Mouse (Mus musculus) effector memory CD4-positive, alpha-beta T cell, adult 7 months (primary cell): Measurements from ENCODE around the gene Map2k3. TPM values are rescaled to one million over a fixed set of nuclear protein-coding genes. Genes with fewer than 3 reads are reported as not detected.

Source experiments
- polyA plus RNA-seq: library from polyadenylated mRNA; unstranded; fragments of 100-300 nt; shearing (Covaris generic); gene quantifications from one replicate; pipeline ENCODE4 v1.2.1, GENCODE M21; 2017

Map2k3 gene
- polyA plus RNA-seq: 213 TPM

GRCm38 (mm10) chr11:60931869-60932481 is at the start of gene Map2k3:
Map2k3 (plus strand) TSS chr11:60932033.

DNA sequence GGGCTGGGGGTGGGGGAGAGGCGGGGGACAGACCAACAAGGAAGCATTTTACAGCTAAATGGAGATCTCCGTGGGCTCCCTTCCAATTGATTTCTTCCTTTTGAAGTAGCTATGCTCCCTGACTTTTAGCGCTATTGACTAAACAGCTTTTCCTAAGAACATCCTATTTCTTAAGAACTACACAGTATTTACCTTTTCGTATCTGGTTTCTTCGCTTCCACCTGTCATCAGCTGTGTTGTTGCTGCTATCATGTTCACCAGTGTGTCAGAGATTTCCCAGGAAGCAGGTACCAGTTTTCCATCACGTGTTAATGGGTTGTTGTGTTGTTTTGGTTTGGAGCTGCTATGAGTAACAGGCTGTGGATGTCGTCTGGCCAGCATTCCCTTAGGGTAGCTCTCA is 17.3 kb upstream of the Map2k3 start, which contains the start of gene Natd1:
Gene Natd1 (minus strand): TSS at position 260 of the 400 bp plus-strand sequence.

Other genes with a start within 250 kb of the Map2k3 start
- 36.0 TPM for gene Llgl1, start 232.3 kb upstream of the Map2k3 start, polyA plus RNA-seq
- gene Flii, start 204.8 kb upstream of the Map2k3 start, polyA plus RNA-seq: 167 TPM
- 14.1 TPM for gene Mief2, start 203.6 kb upstream of the Map2k3 start, polyA plus RNA-seq
- gene Top3a, start 154.7 kb upstream of the Map2k3 start, polyA plus RNA-seq: 16.8 TPM
- 10.8 TPM for gene Smcr8, start 154.5 kb upstream of the Map2k3 start, polyA plus RNA-seq
- gene Shmt1, start 120.3 kb upstream of the Map2k3 start, polyA plus RNA-seq: 6.6 TPM
- gene Dhrs7b, start 101.4 kb upstream of the Map2k3 start, polyA plus RNA-seq: 14.7 TPM
- 52.4 TPM for gene Tmem11, start 52.8 kb upstream of the Map2k3 start, polyA plus RNA-seq
- 6.6 TPM for gene Natd1, start 17.3 kb upstream of the Map2k3 start, polyA plus RNA-seq
- not detected for gene Kcnj12, start 90.5 kb downstream of the Map2k3 start, polyA plus RNA-seq
- gene Tnfrsf13b, start 194.7 kb downstream of the Map2k3 start, polyA plus RNA-seq: 22.0 TPM
- gene Usp22, start 243.0 kb downstream of the Map2k3 start, polyA plus RNA-seq: 67.5 TPM